Mouse (Mus musculus) adrenal gland (tissue): Measurements from ENCODE around the gene Tmem115.
"Not testable (repeated sequence)": the region's sequence is repeated elsewhere in the genome, so short reads cannot be mapped to it uniquely, and the experiment has no call there.

Experiments used
- intact Hi-C: fragments of 180-260 bp; cut with DNase I; formaldehyde crosslinking; loops from one replicate; pipeline ENCODE4 v1.15.1; 2025

The Tmem115 gene

GRCm38 (mm10) chr9:107570845-107571244 is 37.1 kb downstream of the Tmem115 start:
- intact Hi-C loops, result no loop called here

GRCm38 (mm10) chr9:107571534-107572326 is 38.0 kb downstream of the Tmem115 start:
- intact Hi-C loops, result no loop called here

DNA sequence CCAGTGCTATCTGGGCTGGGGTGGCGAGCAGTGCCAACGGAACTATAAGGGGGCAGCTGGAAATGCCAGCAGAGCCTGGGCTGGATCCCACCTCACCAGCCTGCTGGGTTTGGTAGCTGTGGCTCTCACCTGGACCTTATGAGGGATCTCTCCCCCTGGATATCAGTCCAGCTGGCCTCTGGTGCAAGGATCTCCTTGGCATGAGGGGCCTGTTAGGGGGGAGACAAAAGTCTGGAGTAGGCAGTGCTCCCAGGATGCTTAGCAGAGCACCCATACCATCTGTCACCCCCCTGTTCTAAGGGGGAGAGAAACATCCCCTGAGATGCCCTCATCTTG is 38.5 kb downstream of the Tmem115 start:
- intact Hi-C loops, result no loop called here

DNA sequence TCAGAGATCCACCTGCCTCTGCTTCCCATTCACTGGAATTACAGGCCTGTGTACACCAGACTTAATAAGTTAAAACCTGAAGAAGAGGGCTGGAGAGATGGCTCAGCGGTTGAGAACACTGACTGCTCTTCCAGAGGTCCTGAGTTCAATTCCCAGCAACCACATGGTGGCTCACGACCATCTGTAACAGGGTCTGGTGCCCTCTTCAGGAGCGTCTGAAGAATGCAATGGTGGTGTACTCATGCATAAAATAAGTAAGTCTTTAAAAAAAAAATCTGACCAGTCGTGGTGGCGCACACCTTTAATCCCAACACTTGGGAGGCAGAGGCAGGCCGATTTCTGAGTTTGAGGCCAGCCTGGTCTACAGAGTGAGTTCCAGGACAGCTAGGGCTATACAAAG is 40.0 kb downstream of the Tmem115 start:
- intact Hi-C loops, result not testable (repeated sequence)

- intact Hi-C loops, result no loop called here
These were observed 42.0 kb downstream of the Tmem115 start for GRCm38 (mm10) chr9:107575579-107576356.

DNA sequence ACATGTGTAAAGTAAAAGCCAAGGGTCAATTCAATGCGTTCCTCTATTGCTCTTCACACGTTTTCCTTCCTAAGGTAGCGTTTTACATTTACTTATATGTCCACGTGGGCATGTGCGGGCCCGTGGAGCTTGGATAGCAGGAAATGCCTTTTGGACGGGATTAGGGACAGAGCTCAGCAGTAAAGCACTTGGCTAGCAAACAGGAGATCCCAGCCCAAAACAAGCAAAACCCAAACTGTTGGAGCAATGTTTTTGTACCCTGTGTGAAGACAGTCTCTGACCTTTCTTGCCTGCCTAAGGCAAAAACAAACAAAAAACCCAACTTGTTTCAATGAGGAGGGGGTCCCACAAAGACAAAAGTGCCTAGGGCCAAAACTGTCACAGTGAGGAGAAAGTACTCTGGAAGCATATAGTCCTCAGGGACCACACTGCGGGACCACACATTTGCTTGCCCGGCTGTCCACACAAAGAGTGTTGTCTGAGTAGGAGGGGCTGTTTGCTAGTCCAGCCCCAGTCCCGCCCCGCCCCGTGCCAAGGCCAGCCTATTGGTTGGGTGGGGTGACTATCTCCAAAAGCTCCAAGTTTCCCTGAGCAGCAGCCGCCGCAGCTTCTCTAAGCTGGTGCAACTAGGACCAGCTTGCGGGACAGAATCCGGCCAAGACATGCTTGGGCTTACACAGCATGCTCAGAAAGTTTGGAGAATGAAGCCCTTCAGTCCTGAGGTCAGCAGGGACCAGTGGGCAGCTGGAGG is 42.8 kb downstream of the Tmem115 start, which contains the start of gene Hyal1:
Hyal1 (plus strand) TSS at position 571 of the 751 bp plus-strand sequence.
- intact Hi-C loops, result no loop called here

GRCm38 (mm10) chr9:107577871-107578270 is 44.1 kb downstream of the Tmem115 start:
- intact Hi-C loops, result no loop called here

DNA sequence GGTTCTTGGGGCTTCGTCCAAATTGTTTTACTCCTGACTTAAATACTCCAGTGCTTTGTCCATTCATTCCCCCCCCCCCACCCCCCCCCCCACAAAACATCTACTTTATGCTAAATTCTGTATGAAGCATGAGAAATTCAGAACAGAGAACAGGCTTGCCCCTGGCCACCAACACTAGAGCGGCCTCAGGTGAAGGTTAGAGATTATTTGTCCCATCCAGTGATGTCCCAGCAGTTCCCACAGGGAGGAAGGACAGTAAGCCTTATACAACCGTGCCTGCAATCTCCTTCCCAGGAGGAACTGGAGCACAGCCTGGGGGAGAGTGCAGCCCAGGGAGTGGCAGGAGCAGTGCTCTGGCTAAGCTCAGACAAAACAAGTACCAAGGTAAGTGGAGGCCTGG is 44.8 kb downstream of the Tmem115 start, which contains the start of gene Naa80:
Naa80 (plus strand) TSS at position 301 of the 400 bp plus-strand sequence.
- intact Hi-C loops, result no loop called here

DNA sequence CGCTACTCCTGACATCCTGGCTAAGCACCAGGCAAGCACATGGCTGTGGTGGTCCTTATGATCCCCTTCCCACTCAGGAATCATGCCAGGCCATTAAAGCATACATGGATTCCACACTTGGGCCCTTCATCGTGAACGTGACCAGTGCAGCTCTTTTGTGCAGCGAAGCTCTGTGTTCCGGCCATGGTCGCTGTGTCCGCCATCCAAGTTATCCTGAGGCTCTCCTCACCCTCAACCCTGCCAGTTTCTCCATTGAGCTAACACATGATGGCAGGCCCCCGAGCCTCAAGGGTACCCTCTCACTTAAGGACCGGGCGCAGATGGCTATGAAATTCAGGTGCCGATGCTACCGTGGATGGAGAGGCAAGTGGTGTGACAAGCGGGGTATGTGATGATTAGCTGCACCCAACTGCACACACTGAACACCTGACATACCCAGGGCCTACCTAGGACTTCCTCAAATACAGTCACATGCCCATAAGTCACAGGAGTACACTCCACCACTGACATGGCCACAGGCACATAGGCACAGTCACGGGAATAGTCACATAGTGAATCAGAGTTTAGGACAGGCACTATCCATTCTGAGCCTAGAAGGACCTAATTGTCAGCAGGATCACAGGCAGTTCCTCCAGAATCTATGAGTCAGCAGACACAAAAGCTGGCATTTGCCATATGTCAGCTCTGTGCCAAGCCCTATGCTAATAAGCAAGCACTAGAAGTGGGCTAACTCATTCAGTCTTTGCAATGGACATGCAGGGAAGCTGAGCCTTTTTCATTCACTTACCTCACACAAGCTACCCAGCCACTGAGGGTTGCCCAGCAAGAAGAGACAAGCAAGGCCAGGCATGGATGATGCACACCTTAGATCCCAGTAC is 45.5 kb downstream of the Tmem115 start:
- intact Hi-C loops, result no loop called here

DNA sequence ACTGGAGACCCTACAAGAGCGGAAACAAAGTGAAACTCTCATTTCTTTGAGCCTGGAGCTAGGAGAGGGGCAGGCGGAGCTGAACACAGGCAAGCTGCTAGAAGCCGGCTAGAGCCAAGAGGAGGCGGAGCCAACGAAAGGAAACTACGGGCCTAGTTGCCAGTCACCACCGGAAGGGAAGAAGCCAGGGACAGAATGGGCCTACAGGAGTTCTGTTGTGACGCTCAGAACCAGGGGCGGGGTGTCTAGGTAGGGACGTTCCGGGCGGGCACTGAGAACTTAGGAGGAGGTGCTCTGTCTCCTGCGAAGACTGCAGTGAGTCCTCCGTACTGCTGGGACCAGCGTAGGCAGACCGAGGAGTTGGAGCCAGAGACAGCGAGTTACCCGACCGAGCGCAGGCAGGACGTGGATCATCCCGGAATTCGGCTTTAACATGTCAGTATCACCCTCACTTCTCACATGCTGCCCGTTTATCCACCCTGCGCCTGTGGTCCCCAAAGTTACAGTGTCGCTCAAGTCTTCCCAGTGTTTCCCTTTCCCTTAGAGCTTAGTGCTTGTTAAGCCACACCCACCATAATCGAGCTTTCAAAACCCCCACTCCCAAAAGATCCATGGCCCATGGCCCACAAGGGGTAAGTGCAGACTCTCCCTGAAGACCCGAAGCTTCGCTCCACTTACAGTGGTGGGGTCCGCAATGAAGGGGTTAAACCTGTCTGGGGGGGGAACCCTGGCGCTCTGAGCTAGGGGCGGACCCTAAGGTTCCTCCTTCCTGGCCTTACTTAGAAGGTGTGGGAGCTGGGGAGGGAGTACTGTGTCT is 47.0 kb downstream of the Tmem115 start, which contains the start of gene Hyal3:
Hyal3 (plus strand) TSS at position 318 of the 817 bp plus-strand sequence.
- intact Hi-C loops, result no loop called here

GRCm38 (mm10) chr9:107581584-107581983 is 47.8 kb downstream of the Tmem115 start:
- intact Hi-C loops, result no loop called here

- intact Hi-C loops, result no loop called here
These were observed 48.8 kb downstream of the Tmem115 start for GRCm38 (mm10) chr9:107582509-107583062.

DNA sequence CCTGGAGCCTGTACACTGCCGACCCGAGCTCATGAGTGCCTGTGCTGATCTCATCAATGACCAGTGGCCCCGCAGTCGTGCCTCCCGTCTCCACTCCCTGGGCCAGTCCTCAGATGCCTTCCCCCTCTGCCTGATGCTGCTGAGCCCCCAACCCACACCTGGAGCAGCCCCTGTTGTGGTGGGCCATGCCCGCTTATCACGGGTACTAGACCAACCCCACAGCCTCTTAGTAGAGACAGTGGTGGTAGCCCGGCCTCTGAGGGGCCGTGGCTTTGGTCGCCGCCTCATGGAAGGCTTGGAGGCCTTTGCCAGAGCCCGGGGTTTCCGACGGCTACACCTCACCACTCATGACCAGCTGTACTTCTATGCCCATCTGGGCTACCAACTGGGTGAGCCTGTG is 49.4 kb downstream of the Tmem115 start:
- intact Hi-C loops, result no loop called here

GRCm38 (mm10) chr9:107586504-107586903 is 52.8 kb downstream of the Tmem115 start:
- intact Hi-C loops, result no loop called here

- intact Hi-C loops, result no loop called here
These were observed 53.5 kb downstream of the Tmem115 start, which contains the start of gene Ifrd2 for GRCm38 (mm10) chr9:107586974-107587832. Gene Ifrd2, plus strand, starts transcription at chr9:107587642.

GRCm38 (mm10) chr9:107587833-107588639 is 54.3 kb downstream of the Tmem115 start:
- intact Hi-C loops, result no loop called here
